8 mouse cellular contexts compared by ENCODE assay signal in genomic region chr17:34030861-34031326, GRCm38 (mm10). TPM values are rescaled to one million over a fixed set of nuclear protein-coding genes. Genes with fewer than 3 reads are reported as not detected.
DNase-seq lines count a peak whose midpoint lies in the region; ATAC-seq and TF ChIP-seq lines count a peak whose summit lies in the region.

No protein-coding gene starts in this region.

- H3K36me3 ChIP-seq in thymus, adult 2 months (ENCODE audit: control insufficient read depth, insufficient read depth, low read length): no peaks in the 10 kb centered on the region
- H3K36me3 ChIP-seq in hindbrain, postnatal 0 days (ENCODE audit: insufficient read depth, low read length): peaks cover 22% of the 10 kb centered on the region
- H3K36me3 ChIP-seq in midbrain, postnatal 0 days (ENCODE audit: insufficient read depth, low read length): peaks cover 19% of the 10 kb centered on the region

- no peaks in the 10 kb centered on the region for H3K9me3 ChIP-seq in hindbrain, postnatal 0 days (ENCODE audit: low read length)
- H3K9me3 ChIP-seq in midbrain, postnatal 0 days (ENCODE audit: low read length): no peaks in the 10 kb centered on the region

- TF ChIP-seq POLR2A in thymus, adult 2 months (IDR thresholded peaks at IDR 0.05; ENCODE audit: control insufficient read depth, extremely low read depth, insufficient read depth, low read length, poor library complexity): no peak

- H3K4me2 ChIP-seq in hindbrain, postnatal 0 days (ENCODE audit: low read depth, low read length): peak overlapping the region; percentile 88
- peak overlapping the region; percentile 97 for H3K4me2 ChIP-seq in midbrain, postnatal 0 days (ENCODE audit: low read depth, low read length, poor library complexity, severe bottlenecking)

- DNase-seq in gastrocnemius, adult 2 months: no peak
- DNase-seq in gastrocnemius, postnatal 25 days: no peak
- DNase-seq in thymus, adult 2 months: no peak
- no peak for DNase-seq in thymus, postnatal 25 days
- DNase-seq in hindbrain, postnatal 0 days (ENCODE audit: low spot score): no peak
- DNase-seq in midbrain, postnatal 0 days (ENCODE audit: low spot score): no peak

- whole genome bisulfite sequencing in thymus, adult 2 months: 7% methylated on average over 20 of the region's 20 CpGs
- WGBS in hindbrain, postnatal 0 days: 6% methylated on average over 20 of the region's 20 CpGs
- WGBS in midbrain, postnatal 0 days: 5% methylated on average over 20 of the region's 20 CpGs

- peak overlapping the region; percentile 89 for H3K9ac ChIP-seq in hindbrain, postnatal 0 days (replicated peaks; ENCODE audit: low read length)
- peak overlapping the region; percentile 96 for H3K9ac ChIP-seq in midbrain, postnatal 0 days (replicated peaks; ENCODE audit: low read length, poor library complexity, severe bottlenecking)

- H3K27me3 ChIP-seq in thymus, adult 2 months (ENCODE audit: control insufficient read depth, insufficient read depth, low read length): no peaks in the 10 kb centered on the region
- H3K27me3 ChIP-seq in hindbrain, postnatal 0 days (ENCODE audit: insufficient read depth, low read length): no peaks in the 10 kb centered on the region
- no peaks in the 10 kb centered on the region for H3K27me3 ChIP-seq in midbrain, postnatal 0 days (ENCODE audit: insufficient read depth, low read length)

- ATAC-seq in hindbrain, postnatal 0 days: 0 out of 2 replicates have a peak, but pooled peaks have one; percentile 0
- no peak for ATAC-seq in midbrain, postnatal 0 days (ENCODE audit: low FRiP score)
- no peak for ATAC-seq in activated CD4-positive, CD25-positive, alpha-beta regulatory T cell, adult 4 months
- ATAC-seq in megakaryocyte progenitor cell, adult 5-6 weeks (replicated peaks; ENCODE audit: poor library complexity): no peak

- TF ChIP-seq CTCF in gastrocnemius, adult 2 months (IDR thresholded peaks at IDR 0.05): no peak
- TF ChIP-seq CTCF in thymus, adult 2 months (IDR thresholded peaks at IDR 0.05; ENCODE audit: borderline replicate concordance, control insufficient read depth, extremely low read depth, insufficient read depth, low read length, poor library complexity): no peak
- TF ChIP-seq CTCF in hindbrain, postnatal 0 days (IDR thresholded peaks at IDR 0.05; ENCODE audit: low read depth): no peak; the same call in 1 of the 2 replicates
- TF ChIP-seq CTCF in midbrain, postnatal 0 days (IDR thresholded peaks at IDR 0.05): 0 out of 2 replicates have a peak, but pooled peaks have one; percentile 5

- H3K4me1 ChIP-seq in thymus, adult 2 months (replicated peaks; ENCODE audit: control insufficient read depth, insufficient read depth, low read length): peaks cover 47% of the 10 kb centered on the region
- peaks cover 34% of the 10 kb centered on the region for H3K4me1 ChIP-seq in hindbrain, postnatal 0 days (ENCODE audit: insufficient read depth, low read length)
- peaks cover 28% of the 10 kb centered on the region for H3K4me1 ChIP-seq in midbrain, postnatal 0 days (ENCODE audit: insufficient read depth, low read length)

- peak overlapping the region; percentile 78 for H3K4me3 ChIP-seq in gastrocnemius, adult 2 months
- H3K4me3 ChIP-seq in thymus, adult 2 months (ENCODE audit: control insufficient read depth, insufficient read depth, low read length): peak overlapping the region; percentile 79
- peak overlapping the region; percentile 68 for H3K4me3 ChIP-seq in hindbrain, postnatal 0 days (ENCODE audit: low read length)
- peak overlapping the region; percentile 70 for H3K4me3 ChIP-seq in midbrain, postnatal 0 days (ENCODE audit: low read depth, low read length)

- H3K27ac ChIP-seq in gastrocnemius, adult 2 months: peak overlapping the region; percentile 100
- H3K27ac ChIP-seq in thymus, adult 2 months (ENCODE audit: control insufficient read depth, insufficient read depth, low read length): no peak overlapping the region
- H3K27ac ChIP-seq in hindbrain, postnatal 0 days: peak overlapping the region; percentile 93
- H3K27ac ChIP-seq in midbrain, postnatal 0 days (ENCODE audit: low read depth, low read length): peak overlapping the region; percentile 97

- intact Hi-C loops in gastrocnemius, adult 2 months (cut with DNase I): loop anchor here (5.0 kb wide), 1 partner anchor 91 kb away; the partner anchor contains the start of gene Brd2

RNA-seq across cellular contexts. Expression of gene Slc39a7, which starts 0.6 kb away (rescaled TPM):
- total RNA-seq in gastrocnemius, adult 2 months (2021): 10 to 100 TPM; 44.6 to 49.5 TPM
- 10 to 100 TPM; 41.5 to 45.7 TPM for total RNA-seq in gastrocnemius, postnatal 25 days (2021)
- polyA plus RNA-seq in thymus, adult 2 months (2012; rRNA removed): 187 and 195 TPM in 2 replicates
- total RNA-seq in hindbrain, postnatal 0 days (2014; rRNA removed): 188 and 250 TPM in 2 replicates
- polyA plus RNA-seq in hindbrain, postnatal 0 days (2015; fragmentation: Nextera tagmentation; extraction: Ambion mirVana): 148 and 150 TPM in 2 replicates
- total RNA-seq in midbrain, postnatal 0 days (2014; rRNA removed): 170 and 229 TPM in 2 replicates
- 152 and 156 TPM in 2 replicates for polyA plus RNA-seq in midbrain, postnatal 0 days (2015; fragmentation: Nextera tagmentation; extraction: Ambion mirVana)
- polyA plus RNA-seq in activated CD4-positive, CD25-positive, alpha-beta regulatory T cell, adult 4 months (2017; shearing (Covaris generic)): 10 to 100 TPM; 34.6 to 49.4 TPM
- 6.2 and 9.5 TPM in 2 replicates for total RNA-seq in megakaryocyte progenitor cell, adult 5-6 weeks (2015)
- total RNA-seq in megakaryocyte progenitor cell, adult 5-6 weeks (2017): 101 and 107 TPM in 2 replicates

RNA-seq across cellular contexts. Expression of gene Rxrb, which starts 0.7 kb away (rescaled TPM):
- total RNA-seq in gastrocnemius, adult 2 months (2021): 10 to 100 TPM; 40.5 to 41.7 TPM
- 10 to 100 TPM; 34.9 to 36.3 TPM for total RNA-seq in gastrocnemius, postnatal 25 days (2021)
- polyA plus RNA-seq in thymus, adult 2 months (2012; rRNA removed): 143 and 164 TPM in 2 replicates
- total RNA-seq in hindbrain, postnatal 0 days (2014; rRNA removed): 51.5 and 64.8 TPM in 2 replicates
- polyA plus RNA-seq in hindbrain, postnatal 0 days (2015; fragmentation: Nextera tagmentation; extraction: Ambion mirVana): 48.7 and 49.2 TPM in 2 replicates
- 53.6 and 61.2 TPM in 2 replicates for total RNA-seq in midbrain, postnatal 0 days (2014; rRNA removed)
- polyA plus RNA-seq in midbrain, postnatal 0 days (2015; fragmentation: Nextera tagmentation; extraction: Ambion mirVana): 52.7 and 53.7 TPM in 2 replicates
- polyA plus RNA-seq in activated CD4-positive, CD25-positive, alpha-beta regulatory T cell, adult 4 months (2017; shearing (Covaris generic)): 1 to 10 TPM; 7.2 to 9.0 TPM
- 22.1 and 22.2 TPM in 2 replicates for total RNA-seq in megakaryocyte progenitor cell, adult 5-6 weeks (2015)
- 34.2 and 42.6 TPM in 2 replicates for total RNA-seq in megakaryocyte progenitor cell, adult 5-6 weeks (2017)

RNA-seq across cellular contexts. Expression of gene H2-Ke6, which starts 3.0 kb away (rescaled TPM):
- 10 to 100 TPM; 69.9 to 82.3 TPM for total RNA-seq in gastrocnemius, adult 2 months (2021)
- total RNA-seq in gastrocnemius, postnatal 25 days (2021): 10 to 100 TPM; 52.7 to 59.9 TPM
- polyA plus RNA-seq in thymus, adult 2 months (2012; rRNA removed): 127 and 141 TPM in 2 replicates
- total RNA-seq in hindbrain, postnatal 0 days (2014; rRNA removed): 78.3 and 87.4 TPM in 2 replicates
- polyA plus RNA-seq in hindbrain, postnatal 0 days (2015; fragmentation: Nextera tagmentation; extraction: Ambion mirVana): 74.9 and 78.9 TPM in 2 replicates
- total RNA-seq in midbrain, postnatal 0 days (2014; rRNA removed): 58.4 and 67.6 TPM in 2 replicates
- polyA plus RNA-seq in midbrain, postnatal 0 days (2015; fragmentation: Nextera tagmentation; extraction: Ambion mirVana): 53.6 and 54.7 TPM in 2 replicates
- polyA plus RNA-seq in activated CD4-positive, CD25-positive, alpha-beta regulatory T cell, adult 4 months (2017; shearing (Covaris generic)): 10 to 100 TPM; 29.3 to 35.2 TPM
- 61.7 and 65.6 TPM in 2 replicates for total RNA-seq in megakaryocyte progenitor cell, adult 5-6 weeks (2015)
- 36.6 and 46.5 TPM in 2 replicates for total RNA-seq in megakaryocyte progenitor cell, adult 5-6 weeks (2017)

RNA-seq across cellular contexts. Expression of gene Ring1, which starts 6.4 kb away (rescaled TPM):
- total RNA-seq in gastrocnemius, adult 2 months (2021): 10 to 100 TPM; 11.6 to 12.8 TPM
- total RNA-seq in gastrocnemius, postnatal 25 days (2021): 10 to 100 TPM; 10.1 to 12.3 TPM
- 38.4 and 40.7 TPM in 2 replicates for polyA plus RNA-seq in thymus, adult 2 months (2012; rRNA removed)
- total RNA-seq in hindbrain, postnatal 0 days (2014; rRNA removed): 19.1 and 22.1 TPM in 2 replicates
- 19.2 and 20.0 TPM in 2 replicates for polyA plus RNA-seq in hindbrain, postnatal 0 days (2015; fragmentation: Nextera tagmentation; extraction: Ambion mirVana)
- 19.5 and 23.4 TPM in 2 replicates for total RNA-seq in midbrain, postnatal 0 days (2014; rRNA removed)
- polyA plus RNA-seq in midbrain, postnatal 0 days (2015; fragmentation: Nextera tagmentation; extraction: Ambion mirVana): 17.3 and 19.5 TPM in 2 replicates
- 1 to 10 TPM; 2.2 to 3.4 TPM for polyA plus RNA-seq in activated CD4-positive, CD25-positive, alpha-beta regulatory T cell, adult 4 months (2017; shearing (Covaris generic))
- total RNA-seq in megakaryocyte progenitor cell, adult 5-6 weeks (2015): 8.1 and 9.6 TPM in 2 replicates
- total RNA-seq in megakaryocyte progenitor cell, adult 5-6 weeks (2017): 9.8 and 12.7 TPM in 2 replicates

RNA-seq across cellular contexts. Expression of gene Col11a2, which starts 8.3 kb away (rescaled TPM):
- total RNA-seq in gastrocnemius, adult 2 months (2021): 1 to 10 TPM; 3.0 to 9.6 TPM
- total RNA-seq in gastrocnemius, postnatal 25 days (2021): 10 to 100 TPM in 1 of 2 experiments, 1 to 10 TPM in 1; 6.5 to 16.7 TPM
- 8.5 and 11.8 TPM in 2 replicates for polyA plus RNA-seq in thymus, adult 2 months (2012; rRNA removed)
- total RNA-seq in hindbrain, postnatal 0 days (2014; rRNA removed): 12.1 and 16.7 TPM in 2 replicates
- 5.4 TPM in 2 replicates for polyA plus RNA-seq in hindbrain, postnatal 0 days (2015; fragmentation: Nextera tagmentation; extraction: Ambion mirVana)
- 17.9 and 24.3 TPM in 2 replicates for total RNA-seq in midbrain, postnatal 0 days (2014; rRNA removed)
- 4.1 and 4.6 TPM in 2 replicates for polyA plus RNA-seq in midbrain, postnatal 0 days (2015; fragmentation: Nextera tagmentation; extraction: Ambion mirVana)
- under 1 TPM; 0.07 to 0.20 TPM for polyA plus RNA-seq in activated CD4-positive, CD25-positive, alpha-beta regulatory T cell, adult 4 months (2017; shearing (Covaris generic))
- total RNA-seq in megakaryocyte progenitor cell, adult 5-6 weeks (2015): 0.83 and 0.94 TPM in 2 replicates
- total RNA-seq in megakaryocyte progenitor cell, adult 5-6 weeks (2017): 1.9 and 3.1 TPM in 2 replicates
